Mouse (Mus musculus): ENCODE results near the gene Ptpre. TPM values are rescaled to one million over a fixed set of nuclear protein-coding genes. Genes with fewer than 3 reads are reported as not detected.

Gene Ptpre
- total and polyA plus RNA-seq, 2 experiments from 2014 or later: 6.9 to 10.9 TPM

- Histone ChIP-seq H3K9me3 (ENCODE audit: low read length) (no peaks in the 10 kb centered on the region), H3K4me1 (ENCODE audit: insufficient read depth) (no peaks in the 10 kb centered on the region), H3K4me3 (ENCODE audit: low read depth, low read length) (no peak overlapping the region), H3K9ac (no peak overlapping the region), H3K27ac (ENCODE audit: low read depth, low read length) (no peak overlapping the region), H3K27me3 (ENCODE audit: insufficient read depth, low read length) (no peaks in the 10 kb centered on the region), H3K4me2 (ENCODE audit: low read depth) (no peak overlapping the region), H3K36me3 (ENCODE audit: insufficient read depth) (no peaks in the 10 kb centered on the region)
- DNase-seq: no peak
- WGBS: 92% methylated on average over 7 of the region's 7 CpGs
- TF ChIP-seq CTCF (IDR thresholded peaks at IDR 0.05; ENCODE audit: low read depth): no peak
- no peak for ATAC-seq
These were observed 91.1 kb downstream of the Ptpre start for GRCm38 (mm10) chr7:135628363-135628762.

GRCm38 (mm10) chr7:135629019-135629418, 91.7 kb downstream of the Ptpre start:
- no peak for TF ChIP-seq CTCF (IDR thresholded peaks at IDR 0.05; ENCODE audit: low read depth)
- no peak overlapping the region for H3K4me3 ChIP-seq (ENCODE audit: low read depth, low read length)
- 26% methylated on average over 9 of the region's 9 CpGs for WGBS
- no peak for ATAC-seq
- no peaks in the 10 kb centered on the region for H3K36me3 ChIP-seq (ENCODE audit: insufficient read depth)
- H3K9me3 ChIP-seq (ENCODE audit: low read length): no peaks in the 10 kb centered on the region
- H3K9ac ChIP-seq: no peak overlapping the region
- no peak overlapping the region for H3K4me2 ChIP-seq (ENCODE audit: low read depth)
- H3K4me1 ChIP-seq (ENCODE audit: insufficient read depth): no peaks in the 10 kb centered on the region
- no peak for DNase-seq
- H3K27me3 ChIP-seq (ENCODE audit: insufficient read depth, low read length): no peaks in the 10 kb centered on the region
- no peak overlapping the region for H3K27ac ChIP-seq (ENCODE audit: low read depth, low read length)

- peak; percentile 18; the same call in 1 of the 2 replicates for ATAC-seq
These were observed 94.7 kb downstream of the Ptpre start for GRCm38 (mm10) chr7:135631776-135632552.

GRCm38 (mm10) chr7:135632716-135633258, 95.5 kb downstream of the Ptpre start:
- no peak overlapping the region for H3K4me2 ChIP-seq (ENCODE audit: low read depth)
- no peaks in the 10 kb centered on the region for H3K36me3 ChIP-seq (ENCODE audit: insufficient read depth)
- ATAC-seq (no peak), DNase-seq (no peak)
- peaks cover 4% of the 10 kb centered on the region; the same call in 1 of the 2 replicates for H3K4me1 ChIP-seq (ENCODE audit: insufficient read depth)
- no peak overlapping the region for H3K4me3 ChIP-seq (ENCODE audit: low read depth, low read length)
- H3K9me3 ChIP-seq (ENCODE audit: low read length): no peaks in the 10 kb centered on the region
- H3K27ac ChIP-seq (ENCODE audit: low read depth, low read length): no peak overlapping the region
- no peaks in the 10 kb centered on the region for H3K27me3 ChIP-seq (ENCODE audit: insufficient read depth, low read length)
- no peak for TF ChIP-seq CTCF (IDR thresholded peaks at IDR 0.05; ENCODE audit: low read depth)
- WGBS: 81% methylated on average over 7 of the region's 7 CpGs
- no peak overlapping the region for H3K9ac ChIP-seq

More at GRCm38 (mm10) chr7:135631776-135632552, 94.7 kb downstream of the Ptpre start:
- H3K36me3 ChIP-seq (ENCODE audit: insufficient read depth): no peaks in the 10 kb centered on the region
- H3K27ac ChIP-seq (ENCODE audit: low read depth, low read length): no peak overlapping the region
- no peak overlapping the region for H3K9ac ChIP-seq
- 56% methylated on average over 8 of the region's 8 CpGs for WGBS
- DNase-seq: peak; percentile 81
- no peaks in the 10 kb centered on the region for H3K27me3 ChIP-seq (ENCODE audit: insufficient read depth, low read length)
- H3K4me1 ChIP-seq (ENCODE audit: insufficient read depth): peaks cover 4% of the 10 kb centered on the region; the same call in 1 of the 2 replicates
- no peak overlapping the region for H3K4me3 ChIP-seq (ENCODE audit: low read depth, low read length)
- peak; percentile 88 for TF ChIP-seq CTCF (IDR thresholded peaks at IDR 0.05; ENCODE audit: low read depth)
- no peak overlapping the region for H3K4me2 ChIP-seq (ENCODE audit: low read depth)
- no peaks in the 10 kb centered on the region for H3K9me3 ChIP-seq (ENCODE audit: low read length)

- no peaks in the 10 kb centered on the region for H3K36me3 ChIP-seq (ENCODE audit: insufficient read depth)
- no peak for TF ChIP-seq CTCF (IDR thresholded peaks at IDR 0.05; ENCODE audit: low read depth)
- no peak overlapping the region for H3K4me3 ChIP-seq (ENCODE audit: low read depth, low read length)
- no peak overlapping the region for H3K4me2 ChIP-seq (ENCODE audit: low read depth)
- DNase-seq: no peak
- no peaks in the 10 kb centered on the region for H3K27me3 ChIP-seq (ENCODE audit: insufficient read depth, low read length)
- peaks cover 4% of the 10 kb centered on the region; the same call in 1 of the 2 replicates for H3K4me1 ChIP-seq (ENCODE audit: insufficient read depth)
- H3K27ac ChIP-seq (ENCODE audit: low read depth, low read length): no peak overlapping the region
- H3K9ac ChIP-seq: no peak overlapping the region
- WGBS: 22% methylated on average over 16 of the region's 16 CpGs
- no peak for ATAC-seq
- no peaks in the 10 kb centered on the region for H3K9me3 ChIP-seq (ENCODE audit: low read length)
These were observed 97.8 kb downstream of the Ptpre start for GRCm38 (mm10) chr7:135634851-135635624.

- no peak overlapping the region for H3K4me3 ChIP-seq (ENCODE audit: low read depth, low read length)
These were observed 100.2 kb downstream of the Ptpre start for GRCm38 (mm10) chr7:135637406-135637980.

More at GRCm38 (mm10) chr7:135637406-135637980, 100.2 kb downstream of the Ptpre start:
- no peaks in the 10 kb centered on the region for H3K36me3 ChIP-seq (ENCODE audit: insufficient read depth)
- H3K4me1 ChIP-seq (ENCODE audit: insufficient read depth): peaks cover 15% of the 10 kb centered on the region; the same call in 1 of the 2 replicates
- H3K9me3 ChIP-seq (ENCODE audit: low read length): no peaks in the 10 kb centered on the region
- no peak overlapping the region for H3K27ac ChIP-seq (ENCODE audit: low read depth, low read length)
- no peaks in the 10 kb centered on the region for H3K27me3 ChIP-seq (ENCODE audit: insufficient read depth, low read length)
- DNase-seq (no peak), ATAC-seq (no peak)
- H3K4me2 ChIP-seq (ENCODE audit: low read depth): no peak overlapping the region
- H3K9ac ChIP-seq: no peak overlapping the region
- TF ChIP-seq CTCF (IDR thresholded peaks at IDR 0.05; ENCODE audit: low read depth): no peak
- 58% methylated on average over 13 of the region's 13 CpGs for WGBS
